Mouse (Mus musculus) stomach, postnatal 0 days (tissue): ENCODE data around the gene Ms4a4d. TPM values are rescaled to one million over a fixed set of nuclear protein-coding genes. Genes with fewer than 3 reads are reported as not detected.
"Not testable (repeated sequence)": the region's sequence is repeated elsewhere in the genome, so short reads cannot be mapped to it uniquely, and the experiment has no call there.

Source experiments
- ATAC-seq: fragments of 200-750 bp; cut with Nextera tagmentation; 2 replicates; pipeline ENCODE4 v1.8.0; 2017; ENCODE audit not compliant: low FRiP score, low TSS enrichment
- DNase-seq: peaks from one replicate; pipeline ENCODE4 v3.0.0-alpha.2; 2016; ENCODE audit warnings: low spot score
- H3K27ac ChIP-seq: fragments of 300-500 bp; sonication (generic); replicated peaks from 2 replicates; pipeline ENCODE4 v1.5.1; 2014; ENCODE audit warnings: mild to moderate bottlenecking, control low read depth
- H3K27me3 ChIP-seq: fragments of 300-500 bp; sonication (generic); 2 replicates; pipeline ENCODE4 v1.6.1; 2014; ENCODE audit warnings: low read length; ENCODE audit not compliant: control insufficient read depth, insufficient read depth
- H3K36me3 ChIP-seq: fragments of 300-500 bp; sonication (generic); 2 replicates; pipeline ENCODE4 v1.6.1; 2014; ENCODE audit warnings: low read length, mixed read lengths; ENCODE audit not compliant: control insufficient read depth, insufficient read depth
- H3K4me1 ChIP-seq: fragments of 300-500 bp; sonication (generic); replicated peaks from 2 replicates; pipeline ENCODE4 v1.6.1; 2014; ENCODE audit warnings: antibody characterized with exemption; ENCODE audit not compliant: control insufficient read depth, insufficient read depth
- H3K4me2 ChIP-seq: fragments of 300-500 bp; sonication (generic); replicated peaks from 2 replicates; pipeline ENCODE4 v1.6.1; 2014; ENCODE audit warnings: low read depth, mild to moderate bottlenecking, control low read depth, moderate library complexity
- H3K4me3 ChIP-seq: fragments of 300-500 bp; sonication (generic); 2 replicates; pipeline ENCODE4 v1.5.1; 2014; ENCODE audit warnings: low read depth, low read length, control low read depth
- H3K9ac ChIP-seq: fragments of 300-500 bp; sonication (generic); 2 replicates; pipeline ENCODE4 v1.6.1; 2014; ENCODE audit warnings: mild to moderate bottlenecking, low read length, control low read depth, mixed read lengths
- H3K9me3 ChIP-seq: fragments of 300-500 bp; sonication (generic); 2 replicates; pipeline ENCODE4 v1.6.1; 2016; ENCODE audit warnings: low read length; ENCODE audit not compliant: control insufficient read depth
- CTCF ChIP-seq: IDR thresholded peaks from 2 replicates; pipeline ENCODE4 v1.5.1; 2016; ENCODE audit warnings: antibody characterized with exemption, low read depth, mild to moderate bottlenecking, moderate library complexity
- EP300 ChIP-seq: optimal IDR thresholded peaks from 2 replicates; pipeline ENCODE3; 2016; ENCODE audit warnings: antibody characterized with exemption
- WGBS: fragments of 180-500 bp; shearing (Covaris S2); extraction: QIAGEN DNeasy Blood & Tissue Kit; methylation state at CpG from one replicate; pipeline ENCODE4 v1.1.7; 2014; 5-methylcytosine and 5-hydroxymethylcytosine counted together
- polyA plus RNA-seq: library from polyadenylated mRNA; unstranded; fragments of >200 nt; fragmentation: Nextera tagmentation; extraction: Ambion mirVana; gene quantifications from 2 replicates; pipeline ENCODE4 v1.2.1, GENCODE M21; 2015

Ms4a4d gene
- polyA plus RNA-seq, 1 experiment from 2014 or later: 8.6 TPM

GRCm38 (mm10) chr19:11500796-11501195 lies 35.8 kb upstream of the Ms4a4d start:
- no peak for DNase-seq
- 91% methylated on average over 1 of the region's 1 CpGs for WGBS
- no peaks in the 10 kb centered on the region for H3K36me3 ChIP-seq

GRCm38 (mm10) chr19:11501326-11501725 lies 35.3 kb upstream of the Ms4a4d start:
- Histone ChIP-seq H3K9me3 (no peaks in the 10 kb centered on the region), H3K9ac (no peak overlapping the region), H3K4me3 (no peak overlapping the region), H3K36me3 (no peaks in the 10 kb centered on the region), H3K4me2 (no peak overlapping the region), H3K4me1 (no peaks in the 10 kb centered on the region), H3K27me3 (no peaks in the 10 kb centered on the region), H3K27ac (no peak overlapping the region)
- WGBS: 87% methylated on average over 4 of the region's 4 CpGs
- DNase-seq (no peak), ATAC-seq (no peak)
- TF ChIP-seq CTCF (no peak), EP300 (no peak)

More at GRCm38 (mm10) chr19:11500796-11501195, 35.8 kb upstream of the Ms4a4d start:
- Histone ChIP-seq H3K4me2 (no peak overlapping the region), H3K4me3 (no peak overlapping the region), H3K9ac (no peak overlapping the region), H3K27me3 (no peaks in the 10 kb centered on the region), H3K4me1 (no peaks in the 10 kb centered on the region), H3K27ac (no peak overlapping the region), H3K9me3 (no peaks in the 10 kb centered on the region)
- ATAC-seq: no peak
- TF ChIP-seq CTCF (no peak), EP300 (no peak)

DNA sequence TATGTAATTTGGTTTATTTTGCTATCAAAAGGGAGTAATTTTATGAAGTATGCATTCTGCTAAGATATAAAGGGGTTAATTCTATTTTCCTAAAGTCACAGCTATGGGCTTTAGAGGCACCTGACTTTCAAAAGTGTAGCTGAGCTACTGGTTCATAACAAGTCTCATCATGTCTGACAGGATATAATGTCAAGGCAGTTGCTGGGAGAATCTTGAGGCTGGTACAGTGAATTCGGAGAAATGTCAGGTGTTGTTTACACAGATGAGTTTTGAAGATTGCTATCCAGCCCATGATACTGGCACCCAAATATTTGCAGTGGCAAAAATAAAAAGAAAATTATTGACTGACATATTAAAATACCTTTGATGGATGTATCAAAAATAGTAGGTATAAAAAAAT lies 31.7 kb upstream of the Ms4a4d start:
- ATAC-seq: no peak
- WGBS: 44% methylated on average over 1 of the region's 1 CpGs
- H3K9me3 ChIP-seq: no peaks in the 10 kb centered on the region

DNA sequence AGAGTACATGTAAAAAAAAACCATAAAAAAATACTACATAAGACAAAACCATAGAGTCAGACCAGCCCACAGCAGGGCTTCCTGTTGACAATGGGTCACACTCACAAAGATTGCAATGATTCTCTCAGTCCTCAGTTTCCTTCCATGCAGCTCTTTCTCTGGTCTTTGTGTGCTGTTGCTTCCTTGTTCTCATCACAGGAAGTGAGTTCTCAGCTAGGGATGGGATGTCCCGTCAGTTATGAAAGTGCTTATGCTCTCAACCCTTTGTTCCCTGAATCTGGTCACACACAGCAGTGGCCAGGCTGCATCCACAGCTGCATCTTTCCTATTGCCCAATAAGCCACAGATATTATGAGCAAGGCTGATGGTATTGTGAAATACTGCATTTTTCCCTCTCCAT lies 23.1 kb upstream of the Ms4a4d start:
- no peaks in the 10 kb centered on the region for H3K27me3 ChIP-seq
- 61% methylated on average over 1 of the region's 1 CpGs for WGBS
- no peak for TF ChIP-seq CTCF
- no peak for TF ChIP-seq EP300

More for the DNA sequence above, 31.7 kb upstream of the Ms4a4d start:
- DNase-seq: no peak
- Histone ChIP-seq H3K27me3 (no peaks in the 10 kb centered on the region), H3K4me3 (no peak overlapping the region), H3K4me2 (no peak overlapping the region), H3K36me3 (no peaks in the 10 kb centered on the region), H3K27ac (no peak overlapping the region), H3K9ac (no peak overlapping the region), H3K4me1 (no peaks in the 10 kb centered on the region)
- no peak for TF ChIP-seq EP300
- no peak for TF ChIP-seq CTCF

DNA sequence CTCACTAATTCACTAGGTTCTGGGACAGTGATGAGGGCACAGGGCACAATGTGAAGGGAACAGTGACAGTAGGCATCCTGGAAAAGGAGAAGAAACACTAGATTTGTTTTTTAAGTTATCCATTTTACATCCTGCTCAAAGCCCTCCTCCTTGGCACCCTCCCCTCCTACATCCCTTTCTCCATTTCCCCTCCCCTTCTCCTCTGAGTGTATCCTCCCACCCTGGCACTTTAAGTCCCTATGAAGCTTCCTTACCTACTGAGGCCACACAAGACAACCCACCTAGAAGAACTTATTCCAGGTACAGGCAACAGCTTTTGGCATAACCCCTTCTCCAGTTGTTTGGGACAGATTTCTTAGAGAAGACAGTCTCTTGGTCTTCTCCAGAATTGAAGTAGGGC lies 20.4 kb upstream of the Ms4a4d start, which contains the start of gene Ms4a6b:
Gene Ms4a6b, plus strand, starts transcription at position 267 of the 400 bp plus-strand sequence.
- ATAC-seq: no peak

More for the DNA sequence above, 23.1 kb upstream of the Ms4a4d start:
- Histone ChIP-seq H3K9ac (no peak overlapping the region), H3K4me3 (no peak overlapping the region), H3K4me2 (no peak overlapping the region), H3K36me3 (no peaks in the 10 kb centered on the region), H3K27ac (no peak overlapping the region), H3K4me1 (no peaks in the 10 kb centered on the region), H3K9me3 (no peaks in the 10 kb centered on the region)
- ATAC-seq (no peak), DNase-seq (no peak)

DNA sequence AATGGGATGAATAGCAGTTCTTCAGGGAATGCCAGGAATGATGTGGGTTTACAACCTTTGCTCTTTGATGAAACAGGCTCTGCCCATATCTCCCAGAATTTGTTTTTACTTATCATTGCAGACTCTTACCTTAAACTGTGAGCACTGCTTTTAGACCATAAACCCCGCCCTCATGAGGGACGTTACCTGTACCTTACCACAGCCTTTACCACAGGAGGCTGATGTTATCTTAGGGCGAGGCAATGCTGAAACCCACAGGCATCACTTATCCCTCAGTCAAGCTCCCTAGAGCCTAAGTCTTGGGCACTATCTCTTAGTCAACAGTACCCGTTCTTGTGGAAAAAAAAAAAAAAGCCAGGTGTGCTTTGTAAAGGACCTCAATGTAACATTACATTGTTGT lies 19.8 kb upstream of the Ms4a4d start:
- no peak for DNase-seq
- Histone ChIP-seq H3K9me3 (no peaks in the 10 kb centered on the region), H3K9ac (no peak overlapping the region), H3K4me2 (no peak overlapping the region), H3K27ac (no peak overlapping the region), H3K36me3 (no peaks in the 10 kb centered on the region), H3K4me1 (no peaks in the 10 kb centered on the region), H3K4me3 (no peak overlapping the region), H3K27me3 (no peaks in the 10 kb centered on the region)
- WGBS: 42% methylated on average over 4 of the region's 4 CpGs
- TF ChIP-seq EP300 (no peak), CTCF (no peak)
- ATAC-seq: no peak

More for the DNA sequence above, 20.4 kb upstream of the Ms4a4d start, which contains the start of gene Ms4a6b:
- Histone ChIP-seq H3K27ac (no peak within 1 kb of the TSS), H3K9ac (no peak within 1 kb of the TSS), H3K9me3 (no peaks in the 10 kb centered on the region), H3K4me1 (no peaks in the 10 kb centered on the region), H3K36me3 (no peaks in the 10 kb centered on the region), H3K4me3 (no peak within 1 kb of the TSS), H3K4me2 (no peak within 1 kb of the TSS), H3K27me3 (no peaks in the 10 kb centered on the region)
- no peak for TF ChIP-seq EP300
- no peak for TF ChIP-seq CTCF
- no peak for DNase-seq

GRCm38 (mm10) chr19:11517373-11517772 lies 19.2 kb upstream of the Ms4a4d start:
- not testable (repeated sequence) for H3K27ac ChIP-seq, H3K4me3 ChIP-seq, H3K27me3 ChIP-seq, H3K4me2 ChIP-seq, H3K9ac ChIP-seq, DNase-seq, H3K36me3 ChIP-seq, H3K4me1 ChIP-seq, ATAC-seq, H3K9me3 ChIP-seq
- WGBS: 32% methylated on average over 1 of the region's 1 CpGs

GRCm38 (mm10) chr19:11518356-11518755 lies 18.2 kb upstream of the Ms4a4d start:
- H3K36me3 ChIP-seq, H3K27ac ChIP-seq, H3K27me3 ChIP-seq, H3K9ac ChIP-seq, H3K9me3 ChIP-seq, DNase-seq, H3K4me3 ChIP-seq, ATAC-seq, H3K4me1 ChIP-seq, H3K4me2 ChIP-seq: not testable (repeated sequence)
- 71% methylated on average over 2 of the region's 2 CpGs for WGBS
